Mouse (Mus musculus): ENCODE measurements around the gene Rad54l.

- TF ChIP-seq SMC3 (IDR thresholded peaks at IDR 0.05; ENCODE audit: low read depth, low read length) (no peak), POLR2A (IDR thresholded peaks at IDR 0.05; ENCODE audit: low read depth, low read length) (no peak), MEF2A (IDR thresholded peaks at IDR 0.05; ENCODE audit: borderline replicate concordance, low read depth, low read length) (no peak), USF2 (conservative IDR thresholded peaks at IDR 0.05; ENCODE audit: low read depth, low read length) (no peak), NELFE (IDR thresholded peaks at IDR 0.05; ENCODE audit: low read depth, low read length) (no peak), PAX5 (IDR thresholded peaks at IDR 0.05; ENCODE audit: low read length) (no peak), CTCF (conservative IDR thresholded peaks at IDR 0.05 in 1 of 2, IDR thresholded peaks at IDR 0.05 in 1 of 2; ENCODE audit: low read depth in 2 of 2, low read length in 2 of 2) (no peak), JUN (IDR thresholded peaks at IDR 0.05; ENCODE audit: insufficient read depth, low read depth, low read length) (no peak), GABPA (IDR thresholded peaks at IDR 0.05; ENCODE audit: insufficient replicate concordance, low read depth, low read length) (no peak), ETS1 (conservative IDR thresholded peaks at IDR 0.05; ENCODE audit: low read depth, low read length) (no peak), MAFK (IDR thresholded peaks at IDR 0.05; ENCODE audit: insufficient replicate concordance, low read length) (no peak), BHLHE40 (IDR thresholded peaks at IDR 0.05; ENCODE audit: low read depth, low read length) (no peak), JUND (conservative IDR thresholded peaks at IDR 0.05; ENCODE audit: low read depth, low read length) (no peak)
Observed at GRCm38 (mm10) chr4:116111486-116111885, 12.0 kb downstream of the Rad54l start.

Measured in CH12.LX (cell line).